Mouse (Mus musculus) heart, embryonic 11.5 days (tissue): ENCODE data around the gene Apoc4. TPM values are rescaled to one million over a fixed set of nuclear protein-coding genes. Genes with fewer than 3 reads are reported as not detected.
A peak's percentile ranks its signal among the peaks of the same experiment; 100 is the strongest.

ENCODE experiments used
- ATAC-seq: fragments of 200-750 bp; cut with Nextera tagmentation; replicated peaks from 2 replicates; pipeline ENCODE4 v1.8.0; 2017; ENCODE audit warnings: moderate library complexity; ENCODE audit not compliant: insufficient number of reproducible peaks, low FRiP score, low TSS enrichment
- H3K27ac ChIP-seq: fragments of 300-500 bp; sonication (generic); 2 replicates; pipeline ENCODE4 v1.5.1; 2014; ENCODE audit warnings: mild to moderate bottlenecking, low read depth, low read length
- H3K27me3 ChIP-seq: fragments of 300-500 bp; sonication (generic); 2 replicates; pipeline ENCODE4 v1.6.1; 2014; ENCODE audit warnings: mild to moderate bottlenecking, low read length, mixed read lengths; ENCODE audit not compliant: control insufficient read depth, insufficient read depth
- H3K36me3 ChIP-seq: fragments of 300-500 bp; sonication (generic); 2 replicates; pipeline ENCODE4 v1.6.1; 2014; ENCODE audit warnings: mild to moderate bottlenecking, low read length, moderate library complexity, mixed read lengths; ENCODE audit not compliant: control insufficient read depth, insufficient read depth
- H3K4me1 ChIP-seq: fragments of 300-500 bp; sonication (generic); 2 replicates; pipeline ENCODE4 v1.6.1; 2014; ENCODE audit warnings: low read length; ENCODE audit not compliant: control insufficient read depth, insufficient read depth
- H3K4me2 ChIP-seq: fragments of 300-500 bp; sonication (generic); 2 replicates; pipeline ENCODE4 v1.6.1; 2014; ENCODE audit warnings: mild to moderate bottlenecking, moderate library complexity
- H3K4me3 ChIP-seq: fragments of 300-500 bp; sonication (generic); 2 replicates; pipeline ENCODE4 v1.5.1; 2014; ENCODE audit warnings: low read depth, low read length
- H3K9ac ChIP-seq: fragments of 300-500 bp; sonication (generic); 2 replicates; pipeline ENCODE4 v1.6.1; 2014; ENCODE audit warnings: mild to moderate bottlenecking, low read depth, low read length, moderate library complexity
- H3K9me3 ChIP-seq: fragments of 300-500 bp; sonication (generic); replicated peaks from 2 replicates; pipeline ENCODE4 v1.6.1; 2016; ENCODE audit warnings: low read length; ENCODE audit not compliant: control insufficient read depth
- WGBS: fragments of 180-500 bp; shearing (Covaris S2); extraction: QIAGEN DNeasy Blood & Tissue Kit; methylation state at CpG from one replicate; pipeline ENCODE4 v1.1.7; 2014; ENCODE audit not compliant: insufficient replicate concordance; 5-methylcytosine and 5-hydroxymethylcytosine counted together
- polyA plus RNA-seq: library from polyadenylated mRNA; unstranded; fragments of >200 nt; fragmentation: Nextera tagmentation; extraction: Ambion mirVana; gene quantifications from 2 replicates; pipeline ENCODE4 v1.2.1, GENCODE M21; 2014

The Apoc4 gene
- polyA plus RNA-seq, 1 experiment from 2014 or later = 0.34 TPM

GRCm38 (mm10) chr7:19716055-19716682 lies 34.9 kb upstream of the Apoc4 start:
- peaks cover 3% of the 10 kb centered on the region for H3K9me3 ChIP-seq
- no peak for ATAC-seq
- peaks cover 13% of the 10 kb centered on the region for H3K4me1 ChIP-seq
- H3K4me2 ChIP-seq = peak overlapping the region; percentile 72
- H3K27ac ChIP-seq = peak overlapping the region; percentile 81
- H3K9ac ChIP-seq = peak overlapping the region; percentile 69
- 8% methylated on average over 18 of the region's 18 CpGs for WGBS
- no peaks in the 10 kb centered on the region for H3K27me3 ChIP-seq
- peaks cover 26% of the 10 kb centered on the region for H3K36me3 ChIP-seq
- peak overlapping the region; percentile 41 for H3K4me3 ChIP-seq

GRCm38 (mm10) chr7:19715239-19716054 lies 34.2 kb upstream of the Apoc4 start, which contains the start of gene Tomm40:
Gene Tomm40 (minus strand): TSS chr7:19715438.
- Histone ChIP-seq H3K9ac (peak within 1 kb of the TSS; percentile 93), H3K36me3 (peaks cover 26% of the 10 kb centered on the region), H3K9me3 (no peaks in the 10 kb centered on the region), H3K4me1 (peaks cover 13% of the 10 kb centered on the region), H3K4me2 (peak within 1 kb of the TSS; percentile 91), H3K4me3 (peak within 1 kb of the TSS; percentile 83), H3K27me3 (no peaks in the 10 kb centered on the region), H3K27ac (peak within 1 kb of the TSS; percentile 82)
- ATAC-seq = peak; percentile 99
- WGBS = under 1% methylated on average over 55 of the region's 59 CpGs

GRCm38 (mm10) chr7:19714836-19715235 lies 33.6 kb upstream of the Apoc4 start:
- H3K27ac ChIP-seq = peak overlapping the region; percentile 82
- no peak for ATAC-seq
- peak overlapping the region; percentile 83 for H3K4me3 ChIP-seq
- H3K9ac ChIP-seq = peak overlapping the region; percentile 93
- peaks cover 23% of the 10 kb centered on the region for H3K36me3 ChIP-seq
- no peaks in the 10 kb centered on the region for H3K27me3 ChIP-seq
- no peaks in the 10 kb centered on the region for H3K9me3 ChIP-seq
- H3K4me2 ChIP-seq = peak overlapping the region; percentile 91
- WGBS = 0% methylated on average over 39 of the region's 39 CpGs
- H3K4me1 ChIP-seq = peaks cover 13% of the 10 kb centered on the region

- Histone ChIP-seq H3K27ac (no peak overlapping the region), H3K9ac (no peak overlapping the region), H3K27me3 (no peaks in the 10 kb centered on the region), H3K4me3 (no peak overlapping the region), H3K9me3 (no peaks in the 10 kb centered on the region), H3K4me1 (peaks cover 13% of the 10 kb centered on the region), H3K36me3 (peaks cover 23% of the 10 kb centered on the region), H3K4me2 (no peak overlapping the region)
- ATAC-seq = no peak
- WGBS = 82% methylated on average over 9 of the region's 9 CpGs
These were observed 32.3 kb upstream of the Apoc4 start for GRCm38 (mm10) chr7:19713598-19713997.

GRCm38 (mm10) chr7:19713196-19713595 lies 31.9 kb upstream of the Apoc4 start:
- no peak overlapping the region for H3K4me3 ChIP-seq
- peaks cover 13% of the 10 kb centered on the region for H3K4me1 ChIP-seq
- no peak overlapping the region for H3K27ac ChIP-seq
- WGBS = 50% methylated on average over 4 of the region's 4 CpGs
- no peaks in the 10 kb centered on the region for H3K9me3 ChIP-seq
- ATAC-seq = no peak
- H3K9ac ChIP-seq = no peak overlapping the region
- H3K4me2 ChIP-seq = no peak overlapping the region
- peaks cover 23% of the 10 kb centered on the region for H3K36me3 ChIP-seq
- H3K27me3 ChIP-seq = no peaks in the 10 kb centered on the region

GRCm38 (mm10) chr7:19712414-19712813 lies 31.1 kb upstream of the Apoc4 start:
- Histone ChIP-seq H3K36me3 (peaks cover 23% of the 10 kb centered on the region), H3K9ac (no peak overlapping the region), H3K4me1 (peaks cover 13% of the 10 kb centered on the region), H3K27me3 (no peaks in the 10 kb centered on the region), H3K9me3 (no peaks in the 10 kb centered on the region), H3K4me3 (no peak overlapping the region), H3K4me2 (no peak overlapping the region), H3K27ac (no peak overlapping the region)
- no peak for ATAC-seq
- 84% methylated on average over 4 of the region's 4 CpGs for WGBS

GRCm38 (mm10) chr7:19710650-19711049 lies 29.4 kb upstream of the Apoc4 start:
- Histone ChIP-seq H3K9ac (no peak overlapping the region), H3K4me1 (peaks cover 7% of the 10 kb centered on the region), H3K4me2 (no peak overlapping the region), H3K27ac (no peak overlapping the region), H3K9me3 (no peaks in the 10 kb centered on the region), H3K27me3 (no peaks in the 10 kb centered on the region), H3K4me3 (no peak overlapping the region), H3K36me3 (peaks cover 26% of the 10 kb centered on the region)
- no peak for ATAC-seq
- WGBS = 88% methylated on average over 10 of the region's 10 CpGs

GRCm38 (mm10) chr7:19705271-19705670 lies 24.0 kb upstream of the Apoc4 start:
- no peak overlapping the region for H3K27ac ChIP-seq
- H3K9ac ChIP-seq = no peak overlapping the region
- H3K4me1 ChIP-seq = peaks cover 13% of the 10 kb centered on the region
- no peak overlapping the region for H3K4me2 ChIP-seq
- H3K36me3 ChIP-seq = peaks cover 14% of the 10 kb centered on the region; the same call in 1 of the 2 replicates
- no peaks in the 10 kb centered on the region for H3K9me3 ChIP-seq
- 90% methylated on average over 7 of the region's 7 CpGs for WGBS
- no peak overlapping the region for H3K4me3 ChIP-seq
- no peaks in the 10 kb centered on the region for H3K27me3 ChIP-seq
- ATAC-seq = no peak
